Mouse (Mus musculus): ENCODE measurements at regions not wholly inside any gene's neighbourhood (a gene's known extent, or its start where the extent isn't known, plus 50 kb on each side); places are given as distances from the start of the nearest gene placed in this dataset.

- Histone ChIP-seq H3K9me3 (no peaks in the 10 kb centered on the region), H3K27me3 (no peaks in the 10 kb centered on the region), H3K4me1 (0 out of 2 replicates have a peak, but pooled peaks cover 7% of the 10 kb centered on the region), H3K9ac (replicated peaks) (no peak overlapping the region), H3K4me2 (replicated peaks) (no peak overlapping the region), H3K4me3 (no peak overlapping the region), H3K27ac (replicated peaks) (peak overlapping the region; percentile 25; the same call in 1 of the 2 replicates), H3K36me3 (no peaks in the 10 kb centered on the region)
- no peak; the same call in 1 of the 2 replicates for ATAC-seq (ENCODE audit: low FRiP score, low read depth)
- WGBS, result 59% methylated on average over 19 of the region's 19 CpGs
Observed at GRCm38 (mm10) chr2:84184288-84185015, 194.1 kb downstream of the Gm13691 start.

- H3K4me1 ChIP-seq, result 0 out of 2 replicates have a peak, but pooled peaks cover 7% of the 10 kb centered on the region
- H3K27ac ChIP-seq (replicated peaks), result no peak overlapping the region
- no peak for ATAC-seq (ENCODE audit: low FRiP score, low read depth)
- no peaks in the 10 kb centered on the region for H3K36me3 ChIP-seq
- no peak overlapping the region for H3K4me2 ChIP-seq (replicated peaks)
- no peaks in the 10 kb centered on the region for H3K9me3 ChIP-seq
- H3K9ac ChIP-seq (replicated peaks), result no peak overlapping the region
- H3K27me3 ChIP-seq, result no peaks in the 10 kb centered on the region
- 81% methylated on average over 7 of the region's 7 CpGs for WGBS
- no peak overlapping the region for H3K4me3 ChIP-seq
Observed at GRCm38 (mm10) chr2:84185016-84185330, 194.6 kb downstream of the Gm13691 start.

DNA sequence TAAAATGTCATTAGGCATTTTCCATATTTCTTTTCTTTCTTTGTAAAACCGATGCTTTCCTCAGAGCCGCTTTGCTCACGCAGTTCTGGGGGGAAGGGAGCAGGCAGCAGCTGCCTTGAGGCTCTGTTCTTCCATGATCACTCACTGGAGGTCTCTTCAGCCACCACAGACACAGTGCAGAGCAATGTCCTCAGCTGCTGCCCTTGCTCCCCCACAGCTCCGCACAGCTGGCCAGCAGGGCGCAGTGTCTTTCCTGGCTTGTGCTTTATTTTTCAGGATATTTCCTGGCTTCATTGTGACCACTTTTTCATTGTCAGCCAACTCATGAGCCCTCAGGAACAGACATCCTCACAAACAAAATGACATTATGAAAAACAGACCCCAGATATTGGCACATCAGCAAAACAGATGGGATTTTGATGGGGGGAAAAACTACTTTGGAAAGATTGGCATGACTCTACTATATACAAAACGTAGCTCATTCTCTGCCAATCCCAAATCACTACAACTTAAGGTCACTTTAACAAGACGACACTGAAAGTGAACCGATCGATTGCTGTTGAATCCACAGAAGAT is 195.9 kb downstream of the Gm13691 start:
- no peak overlapping the region for H3K4me3 ChIP-seq
- no peak overlapping the region for H3K4me2 ChIP-seq (replicated peaks)
- no peak overlapping the region for H3K27ac ChIP-seq (replicated peaks)
- peak; percentile 77 for ATAC-seq (ENCODE audit: low FRiP score, low read depth)
- H3K27me3 ChIP-seq, result no peaks in the 10 kb centered on the region
- no peaks in the 10 kb centered on the region for H3K9me3 ChIP-seq
- H3K9ac ChIP-seq (replicated peaks), result no peak overlapping the region
- H3K4me1 ChIP-seq, result 0 out of 2 replicates have a peak, but pooled peaks cover 7% of the 10 kb centered on the region
- no peaks in the 10 kb centered on the region for H3K36me3 ChIP-seq
- 54% methylated on average over 9 of the region's 9 CpGs for WGBS

DNA sequence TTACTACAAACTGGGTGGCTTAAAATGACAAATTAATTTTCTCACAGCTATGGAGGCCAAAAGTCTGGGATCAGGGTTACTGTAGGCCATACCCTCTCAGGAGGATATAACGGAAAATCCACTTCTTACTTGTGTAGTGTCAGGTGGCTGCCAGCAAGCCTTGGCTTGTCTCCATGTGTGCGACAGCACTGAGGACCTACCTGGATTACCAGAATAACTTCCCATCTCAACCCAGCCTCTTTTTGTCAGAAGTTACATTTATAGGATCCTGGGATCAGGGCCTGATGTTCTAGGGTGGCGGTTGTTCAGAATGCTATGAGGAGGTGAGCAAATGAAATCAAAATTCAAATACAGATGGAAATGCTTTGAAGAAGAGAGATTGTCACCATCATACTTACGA is 197.1 kb downstream of the Gm13691 start:
- no peak overlapping the region for H3K9ac ChIP-seq (replicated peaks)
- WGBS, result 91% methylated on average over 4 of the region's 4 CpGs
- H3K27me3 ChIP-seq, result no peaks in the 10 kb centered on the region
- H3K27ac ChIP-seq (replicated peaks), result no peak overlapping the region
- no peaks in the 10 kb centered on the region for H3K9me3 ChIP-seq
- no peak overlapping the region for H3K4me2 ChIP-seq (replicated peaks)
- no peak overlapping the region for H3K4me3 ChIP-seq
- H3K36me3 ChIP-seq, result no peaks in the 10 kb centered on the region
- 0 out of 2 replicates have a peak, but pooled peaks cover 7% of the 10 kb centered on the region for H3K4me1 ChIP-seq
- ATAC-seq (ENCODE audit: low FRiP score, low read depth), result no peak

GRCm38 (mm10) chr2:84189302-84189701 is 198.9 kb downstream of the Gm13691 start:
- H3K27me3 ChIP-seq, result no peaks in the 10 kb centered on the region

GRCm38 (mm10) chr2:84217116-84217515 is 208.1 kb downstream of the Calcrl start:
- no peak overlapping the region for H3K27ac ChIP-seq (replicated peaks)
- H3K9ac ChIP-seq (replicated peaks), result no peak overlapping the region
- no peaks in the 10 kb centered on the region for H3K4me1 ChIP-seq
- no peak for ATAC-seq (ENCODE audit: low FRiP score, low read depth)
- no peaks in the 10 kb centered on the region for H3K27me3 ChIP-seq
- H3K36me3 ChIP-seq, result no peaks in the 10 kb centered on the region
- WGBS, result 78% methylated on average over 1 of the region's 1 CpGs
- no peaks in the 10 kb centered on the region for H3K9me3 ChIP-seq
- H3K4me2 ChIP-seq (replicated peaks), result no peak overlapping the region
- H3K4me3 ChIP-seq, result no peak overlapping the region

More at GRCm38 (mm10) chr2:84189302-84189701, 198.9 kb downstream of the Gm13691 start:
- Histone ChIP-seq H3K4me1 (0 out of 2 replicates have a peak, but pooled peaks cover 3% of the 10 kb centered on the region), H3K36me3 (no peaks in the 10 kb centered on the region), H3K4me3 (no peak overlapping the region), H3K4me2 (replicated peaks) (no peak overlapping the region), H3K9me3 (no peaks in the 10 kb centered on the region), H3K27ac (replicated peaks) (no peak overlapping the region), H3K9ac (replicated peaks) (no peak overlapping the region)
- ATAC-seq (ENCODE audit: low FRiP score, low read depth), result no peak
- 86% methylated on average over 3 of the region's 3 CpGs for WGBS

DNA sequence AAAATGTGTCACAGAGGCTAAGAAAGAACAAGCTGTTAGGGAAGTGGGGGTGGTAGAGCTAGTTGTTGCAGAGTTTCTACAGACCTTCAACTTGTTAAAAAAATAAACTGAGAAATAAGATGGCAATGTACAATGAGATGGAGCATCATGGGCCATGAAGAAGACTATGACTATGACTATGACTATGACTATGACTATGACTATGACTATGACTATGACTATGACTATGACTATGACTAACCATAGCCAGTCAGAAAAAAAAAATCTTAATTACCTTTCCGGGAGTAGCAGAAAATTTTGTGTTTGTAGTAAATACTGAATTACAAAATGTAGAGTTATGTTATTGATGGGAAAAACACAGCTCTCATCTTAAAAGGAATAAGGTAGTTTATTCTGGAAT is 203.2 kb downstream of the Calcrl start:
- H3K27ac ChIP-seq (replicated peaks), result no peak overlapping the region
- WGBS, result 92% methylated on average over 1 of the region's 1 CpGs
- H3K36me3 ChIP-seq, result no peaks in the 10 kb centered on the region
- no peak overlapping the region for H3K4me2 ChIP-seq (replicated peaks)
- H3K27me3 ChIP-seq, result no peaks in the 10 kb centered on the region
- no peak overlapping the region for H3K9ac ChIP-seq (replicated peaks)
- H3K9me3 ChIP-seq, result no peaks in the 10 kb centered on the region
- no peak overlapping the region for H3K4me3 ChIP-seq
- ATAC-seq (ENCODE audit: low FRiP score, low read depth), result no peak
- no peaks in the 10 kb centered on the region for H3K4me1 ChIP-seq

- Histone ChIP-seq H3K27me3 (no peaks in the 10 kb centered on the region), H3K4me3 (no peak overlapping the region), H3K4me1 (no peaks in the 10 kb centered on the region), H3K36me3 (no peaks in the 10 kb centered on the region), H3K9ac (replicated peaks) (no peak overlapping the region), H3K9me3 (no peaks in the 10 kb centered on the region), H3K27ac (replicated peaks) (no peak overlapping the region), H3K4me2 (replicated peaks) (no peak overlapping the region)
- WGBS, result 79% methylated on average over 3 of the region's 3 CpGs
- ATAC-seq (ENCODE audit: low FRiP score, low read depth), result no peak
Observed at GRCm38 (mm10) chr2:84229777-84230176, 195.4 kb downstream of the Calcrl start.

DNA sequence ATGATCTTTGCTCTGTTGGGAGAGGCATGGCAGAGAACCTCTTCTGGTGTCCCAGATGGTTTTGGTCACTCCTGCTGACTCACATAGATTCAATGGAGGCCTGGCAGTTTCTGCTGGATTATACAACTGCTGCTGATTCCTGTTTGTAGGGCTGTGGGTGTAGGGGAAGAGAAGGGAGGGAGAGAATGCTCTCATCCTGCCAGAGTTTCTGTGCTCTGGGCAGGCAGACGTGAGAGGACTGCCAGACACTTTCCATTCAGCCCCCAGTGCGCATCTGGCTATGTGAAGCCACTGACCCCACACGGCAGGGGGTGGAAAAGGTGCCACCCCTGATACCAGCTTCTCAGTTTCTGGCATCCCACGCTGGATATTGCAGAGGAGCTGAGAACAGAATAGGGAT is 189.6 kb downstream of the Calcrl start:
- WGBS, result 76% methylated on average over 4 of the region's 4 CpGs
- H3K27ac ChIP-seq (replicated peaks), result no peak overlapping the region
- no peak overlapping the region for H3K9ac ChIP-seq (replicated peaks)
- H3K4me2 ChIP-seq (replicated peaks), result no peak overlapping the region
- no peak overlapping the region for H3K4me3 ChIP-seq
- H3K4me1 ChIP-seq, result no peaks in the 10 kb centered on the region
- H3K9me3 ChIP-seq, result no peaks in the 10 kb centered on the region; the same call in 1 of the 2 replicates
- peak; percentile 42 for ATAC-seq (ENCODE audit: low FRiP score, low read depth)
- H3K27me3 ChIP-seq, result peaks cover 8% of the 10 kb centered on the region
- H3K36me3 ChIP-seq, result no peaks in the 10 kb centered on the region

DNA sequence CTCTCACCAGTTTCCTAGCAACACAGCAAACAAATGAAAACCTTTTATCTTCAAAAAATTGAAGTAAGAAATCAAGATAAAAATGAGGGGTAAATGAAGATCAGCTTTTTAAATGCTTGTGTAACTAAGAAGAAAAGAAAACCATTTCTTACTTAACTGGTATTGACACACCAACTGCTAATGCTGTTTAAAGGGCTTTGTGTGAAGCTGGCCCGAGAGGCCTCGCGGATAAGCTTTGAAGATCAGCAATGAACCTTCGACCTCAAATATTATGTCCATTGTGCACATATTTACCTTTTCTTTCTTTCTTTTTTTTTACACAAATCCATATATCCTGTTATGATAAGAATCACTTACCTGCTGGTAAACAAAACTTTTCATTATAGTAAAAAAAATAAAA is 184.0 kb downstream of the Calcrl start:
- peaks cover 4% of the 10 kb centered on the region; the same call in 1 of the 2 replicates for H3K4me1 ChIP-seq
- H3K27ac ChIP-seq (replicated peaks), result no peak overlapping the region
- 0 out of 2 replicates have a peak, but pooled peaks have one; percentile 41 for ATAC-seq (ENCODE audit: low FRiP score, low read depth)
- WGBS, result 18% methylated on average over 4 of the region's 4 CpGs
- no peak overlapping the region for H3K4me2 ChIP-seq (replicated peaks)
- H3K27me3 ChIP-seq, result peaks cover 5% of the 10 kb centered on the region
- no peak overlapping the region for H3K4me3 ChIP-seq
- no peaks in the 10 kb centered on the region; the same call in 1 of the 2 replicates for H3K9me3 ChIP-seq
- H3K9ac ChIP-seq (replicated peaks), result no peak overlapping the region
- no peaks in the 10 kb centered on the region for H3K36me3 ChIP-seq

- no peaks in the 10 kb centered on the region for H3K36me3 ChIP-seq
- no peak overlapping the region for H3K4me3 ChIP-seq
- no peaks in the 10 kb centered on the region; the same call in 1 of the 2 replicates for H3K9me3 ChIP-seq
- 0 out of 2 replicates have a peak, but pooled peaks have one; percentile 27 for ATAC-seq (ENCODE audit: low FRiP score, low read depth)
- H3K4me1 ChIP-seq, result peaks cover 4% of the 10 kb centered on the region; the same call in 1 of the 2 replicates
- WGBS, result 42% methylated on average over 1 of the region's 1 CpGs
- H3K27me3 ChIP-seq, result peaks cover 5% of the 10 kb centered on the region
- no peak overlapping the region for H3K9ac ChIP-seq (replicated peaks)
- H3K27ac ChIP-seq (replicated peaks), result no peak overlapping the region
- H3K4me2 ChIP-seq (replicated peaks), result no peak overlapping the region
Observed at GRCm38 (mm10) chr2:84241986-84242385, 183.2 kb downstream of the Calcrl start.

DNA sequence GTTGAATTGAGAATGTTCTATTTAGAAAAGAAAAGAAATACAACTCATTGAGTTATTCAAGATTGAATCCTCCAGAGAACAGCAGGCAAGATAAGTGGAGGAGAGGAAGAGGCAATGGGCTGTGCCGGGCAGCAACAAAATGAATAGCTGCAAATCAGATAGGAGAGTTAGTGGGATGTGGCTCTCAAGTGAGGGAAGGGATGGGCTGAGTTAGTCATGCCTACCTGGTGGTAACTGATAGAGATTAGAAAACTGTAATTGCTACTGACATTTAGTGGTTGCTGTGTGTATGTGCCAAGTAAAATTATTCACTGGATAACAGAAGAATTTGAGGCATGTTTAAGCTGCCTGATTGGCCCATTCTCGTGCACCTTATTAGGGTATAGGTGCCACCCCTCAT is 179.3 kb downstream of the Calcrl start:
- no peaks in the 10 kb centered on the region for H3K27me3 ChIP-seq
- no peak overlapping the region for H3K4me3 ChIP-seq
- no peak for ATAC-seq (ENCODE audit: low FRiP score, low read depth)
- no peak overlapping the region for H3K9ac ChIP-seq (replicated peaks)
- H3K4me2 ChIP-seq (replicated peaks), result no peak overlapping the region
- no peaks in the 10 kb centered on the region for H3K36me3 ChIP-seq
- WGBS, result 79% methylated on average over 2 of the region's 2 CpGs
- H3K9me3 ChIP-seq, result no peaks in the 10 kb centered on the region
- no peak overlapping the region for H3K27ac ChIP-seq (replicated peaks)
- H3K4me1 ChIP-seq, result peaks cover 4% of the 10 kb centered on the region; the same call in 1 of the 2 replicates
